In the genomic region with DNA sequence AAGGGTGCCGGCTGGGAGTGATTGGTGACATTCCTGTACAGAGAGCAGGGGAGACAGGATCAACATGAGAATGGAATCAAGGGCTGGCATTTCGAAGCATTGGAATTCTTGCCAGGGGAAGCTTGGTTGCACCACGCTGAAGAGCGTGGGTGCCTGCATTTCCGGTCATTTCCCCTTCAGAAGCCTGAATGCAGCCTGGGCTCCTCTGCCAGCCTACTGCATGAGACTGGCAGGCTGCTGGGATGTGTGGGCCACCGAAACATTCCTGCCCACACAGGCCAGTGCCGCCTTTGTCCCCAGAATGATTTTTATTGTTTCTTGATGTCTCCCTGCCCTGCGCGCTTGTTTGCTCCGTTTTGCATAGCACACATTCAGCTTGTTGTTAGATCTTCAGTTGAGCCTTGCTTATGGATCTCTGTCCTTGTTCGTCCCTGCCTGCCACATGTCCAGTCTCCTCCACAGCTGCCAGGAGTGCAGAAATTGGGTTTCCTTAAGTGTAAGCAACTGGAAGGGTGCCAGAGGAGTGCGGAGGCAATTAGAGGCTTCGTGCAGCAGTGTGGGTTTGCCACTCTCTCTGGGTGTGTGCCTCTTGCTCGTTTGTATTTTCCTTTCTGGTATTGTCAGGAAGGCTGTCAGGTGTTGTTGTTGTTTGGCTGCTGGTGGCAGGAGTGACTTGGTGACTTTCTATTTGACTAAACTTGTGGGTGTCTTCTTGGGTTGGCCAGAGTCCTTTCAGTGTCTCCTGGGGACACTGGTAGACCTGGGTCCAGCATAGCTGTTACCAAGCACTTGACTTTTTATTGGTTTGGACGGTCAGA, we compare ENCODE assay signal across 10 mouse cellular contexts.
DNase-seq lines count a peak whose midpoint lies in the region; ATAC-seq and TF ChIP-seq lines count a peak whose summit lies in the region.
"Had no signal": no experiment of that assay in that cellular context is flagged by ENCODE, and none has a peak within 500 bp of the region (broad histone marks: within the 10 kb centered on the region; RNA-seq: fewer than 3 reads in every experiment).

No protein-coding gene starts in this region.

- no peak for TF ChIP-seq POLR2A in heart, adult 2 months (IDR thresholded peaks at IDR 0.05; ENCODE audit: insufficient read depth, low read depth, low read length)

- no peak for TF ChIP-seq CTCF in heart, adult 2 months (IDR thresholded peaks at IDR 0.05)

- peak overlapping the region; percentile 42 for H3K27ac ChIP-seq in heart, adult 2 months
- no peak overlapping the region for H3K27ac ChIP-seq in heart, embryonic 12.5 days (ENCODE audit: poor library complexity, severe bottlenecking)
- no peak overlapping the region for H3K27ac ChIP-seq in brown adipose tissue, adult 24 weeks (replicated peaks; ENCODE audit: low read depth, low read length)
- H3K27ac ChIP-seq in hindbrain, embryonic 15.5 days (replicated peaks): peak overlapping the region; percentile 76

- intact Hi-C loops in heart, adult 2 months (cut with DNase I): no loop called here

- H3K36me3 ChIP-seq in heart, adult 2 months (ENCODE audit: control insufficient read depth, insufficient read depth, low read length): no peaks in the 10 kb centered on the region
- no peaks in the 10 kb centered on the region for H3K36me3 ChIP-seq in heart, embryonic 12.5 days
- H3K36me3 ChIP-seq in hindbrain, embryonic 15.5 days: no peaks in the 10 kb centered on the region

- peaks cover 9% of the 10 kb centered on the region for H3K79me2 ChIP-seq in heart, adult 2 months (replicated peaks; ENCODE audit: control insufficient read depth, insufficient read depth, low read length)

- peak; percentile 53 to 58 for DNase-seq in heart, adult 2 months
- DNase-seq in 416B (ENCODE audit: low read depth): peak; percentile 21
- peak; percentile 36 for DNase-seq in lung, postnatal 36 days
- DNase-seq in thymus, adult 18-20 months: no peak

- H3K27me3 ChIP-seq in heart, adult 2 months (ENCODE audit: control insufficient read depth, insufficient read depth, low read length): no peaks in the 10 kb centered on the region
- no peaks in the 10 kb centered on the region for H3K27me3 ChIP-seq in heart, embryonic 12.5 days (replicated peaks)
- H3K27me3 ChIP-seq in hindbrain, embryonic 15.5 days: no peaks in the 10 kb centered on the region
- H3K27me3 ChIP-seq: megakaryocyte, embryonic 14.5 days; Patski had no signal

- no peak overlapping the region for H3K4me2 ChIP-seq in heart, embryonic 12.5 days
- H3K4me2 ChIP-seq in hindbrain, embryonic 15.5 days: peak overlapping the region; percentile 42

- peaks cover 22% of the 10 kb centered on the region for H3K4me1 ChIP-seq in heart, adult 2 months (ENCODE audit: control insufficient read depth, insufficient read depth, low read length)
- H3K4me1 ChIP-seq in heart, embryonic 12.5 days (replicated peaks): peaks cover 26% of the 10 kb centered on the region
- peaks cover 7% of the 10 kb centered on the region for H3K4me1 ChIP-seq in brown adipose tissue, adult 24 weeks (ENCODE audit: control insufficient read depth, insufficient read depth, insufficient read length, low read length)
- peaks cover 33% of the 10 kb centered on the region for H3K4me1 ChIP-seq in hindbrain, embryonic 15.5 days (replicated peaks)

- ATAC-seq in heart, embryonic 12.5 days (ENCODE audit: insufficient number of reproducible peaks, low FRiP score): no peak
- ATAC-seq in hindbrain, embryonic 15.5 days (ENCODE audit: low FRiP score, low read depth): peak; percentile 72
- no peak for ATAC-seq in erythroid progenitor cell, adult 5-6 weeks (replicated peaks; ENCODE audit: low FRiP score, poor library complexity, severe bottlenecking)
- ATAC-seq: Patski had no signal

- peak overlapping the region; percentile 23; the same call in 1 of the 2 replicates for H3K9ac ChIP-seq in heart, adult 2 months (ENCODE audit: low read depth, low read length)
- H3K9ac ChIP-seq in heart, embryonic 12.5 days: no peak overlapping the region
- H3K9ac ChIP-seq in hindbrain, embryonic 15.5 days: peak overlapping the region; percentile 6

- TF ChIP-seq EP300 in heart, adult 2 months (IDR thresholded peaks at IDR 0.05; ENCODE audit: insufficient read depth, low read depth, low read length): no peak

- no peak overlapping the region; the same call in 1 of the 2 replicates for H3K4me3 ChIP-seq in heart, adult 2 months
- no peak overlapping the region for H3K4me3 ChIP-seq in heart, embryonic 12.5 days
- H3K4me3 ChIP-seq in brown adipose tissue, adult 24 weeks (ENCODE audit: insufficient read depth, low read depth, low read length): peak overlapping the region; percentile 41
- no peak overlapping the region for H3K4me3 ChIP-seq in hindbrain, embryonic 15.5 days
- H3K4me3 ChIP-seq: megakaryocyte, embryonic 14.5 days had no signal

- WGBS in heart, adult 2 months: 31% methylated on average over 15 of the region's 15 CpGs
- 70% methylated on average over 15 of the region's 15 CpGs for WGBS in heart, embryonic 12.5 days
- 37% methylated on average over 15 of the region's 15 CpGs for WGBS in hindbrain, embryonic 15.5 days

- H3K9me3 ChIP-seq in heart, embryonic 12.5 days (replicated peaks): no peaks in the 10 kb centered on the region
- H3K9me3 ChIP-seq in hindbrain, embryonic 15.5 days: no peaks in the 10 kb centered on the region
- H3K9me3 ChIP-seq: megakaryocyte, embryonic 14.5 days had no signal

Comparison
In these comparisons a context has a peak if more than half of its experiments do, and no peak if none do; other contexts are left out.
1. H3K27ac ChIP-seq: peak in heart, adult 2 months (single experiment) and hindbrain, embryonic 15.5 days (single experiment); none in heart, embryonic 12.5 days (single experiment) and brown adipose tissue, adult 24 weeks (single experiment).
2. DNase-seq: peak in heart, adult 2 months (2 of 2), 416B (single experiment) and lung, postnatal 36 days (single experiment); none in thymus, adult 18-20 months (0 of 2).